Mouse (Mus musculus) granulocyte monocyte progenitor cell, adult 5-6 weeks (primary cell): ENCODE data around the gene Abcb8. TPM values are rescaled to one million over a fixed set of nuclear protein-coding genes. Genes with fewer than 3 reads are reported as not detected.

ENCODE experiments used
- ATAC-seq: replicated peaks from 2 replicates; pipeline ENCODE4 v1.8.0; 2016; ENCODE audit warnings: mild to moderate bottlenecking, moderate TSS enrichment, inconsistent platforms; ENCODE audit not compliant: poor library complexity, severe bottlenecking
- total RNA-seq, 2 experiments: library from RNA; stranded (forward) in 1 of 2; stranded (reverse) in 1 of 2; fragments of 200-712, 200-1000 nt in 1 of 2; fragments of >200 nt in 1 of 2; fragmentation: Nextera tagmentation in 1 of 2; gene quantifications; 2 replicates each; pipeline ENCODE4 v1.2.3; 2014 to 2017

The Abcb8 gene
- total RNA-seq, 2 experiments from 2014 or later, result 14.4 to 17.6 TPM

GRCm38 (mm10) chr5:24365528-24365927 is 27.9 kb upstream of the Abcb8 start:
- no peak for ATAC-seq

GRCm38 (mm10) chr5:24366426-24366825 is 27.0 kb upstream of the Abcb8 start:
- no peak for ATAC-seq

- ATAC-seq, result no peak
Observed at GRCm38 (mm10) chr5:24369767-24370166, 23.7 kb upstream of the Abcb8 start.

GRCm38 (mm10) chr5:24373807-24374206 is 19.7 kb upstream of the Abcb8 start:
- no peak for ATAC-seq

- ATAC-seq, result no peak
Observed at GRCm38 (mm10) chr5:24374216-24374615, 19.2 kb upstream of the Abcb8 start.

- ATAC-seq, result no peak
Observed at GRCm38 (mm10) chr5:24374666-24375328, 18.7 kb upstream of the Abcb8 start.

GRCm38 (mm10) chr5:24378700-24379099 is 14.8 kb upstream of the Abcb8 start:
- ATAC-seq, result no peak

GRCm38 (mm10) chr5:24379501-24379900 is 14.0 kb upstream of the Abcb8 start:
- ATAC-seq, result no peak

GRCm38 (mm10) chr5:24380499-24380898 is 13.0 kb upstream of the Abcb8 start:
- no peak for ATAC-seq

GRCm38 (mm10) chr5:24381486-24381885 is 12.0 kb upstream of the Abcb8 start:
- ATAC-seq, result no peak

- no peak for ATAC-seq
Observed at GRCm38 (mm10) chr5:24381988-24382387, 11.5 kb upstream of the Abcb8 start.

- ATAC-seq, result peak; percentile 76
Observed at GRCm38 (mm10) chr5:24383026-24383859, 10.2 kb upstream of the Abcb8 start.

- peak; percentile 19 for ATAC-seq
Observed at GRCm38 (mm10) chr5:24384407-24384806, 9.1 kb upstream of the Abcb8 start.

- ATAC-seq, result no peak
Observed at GRCm38 (mm10) chr5:24385374-24385773, 8.1 kb upstream of the Abcb8 start.

GRCm38 (mm10) chr5:24385887-24386550 is 7.4 kb upstream of the Abcb8 start:
- no peak for ATAC-seq

GRCm38 (mm10) chr5:24387264-24388241 is 5.9 kb upstream of the Abcb8 start:
- peak; percentile 8 for ATAC-seq

- ATAC-seq, result peak; percentile 3
Observed at GRCm38 (mm10) chr5:24388246-24388915, 5.1 kb upstream of the Abcb8 start.

- ATAC-seq, result peak; percentile 34
Observed at GRCm38 (mm10) chr5:24389011-24389657, 4.3 kb upstream of the Abcb8 start.

- ATAC-seq, result no peak
Observed at GRCm38 (mm10) chr5:24389658-24390020, 3.8 kb upstream of the Abcb8 start.
